Mouse (Mus musculus): ENCODE data around the gene Tagln2. TPM values are rescaled to one million over a fixed set of nuclear protein-coding genes. Genes with fewer than 3 reads are reported as not detected.
A peak's percentile ranks its signal among the peaks of the same experiment; 100 is the strongest.

The Tagln2 gene
- polyA plus RNA-seq, 1 experiment from 2014 or later: 46.6 TPM

- Histone ChIP-seq H3K4me3 (peak overlapping the region; percentile 87), H3K9me3 (no peaks in the 10 kb centered on the region), H3K9ac (replicated peaks) (peak overlapping the region; percentile 78), H3K27ac (replicated peaks) (peak overlapping the region; percentile 66), H3K36me3 (no peaks in the 10 kb centered on the region), H3K27me3 (no peaks in the 10 kb centered on the region), H3K4me2 (replicated peaks) (peak overlapping the region; percentile 87), H3K4me1 (peaks cover 55% of the 10 kb centered on the region)
- WGBS: 2% methylated on average over 12 of the region's 12 CpGs
- peak; percentile 12 for ATAC-seq (replicated peaks)
Observed at GRCm38 (mm10) chr1:172482518-172483360, 17.1 kb upstream of the Tagln2 start.

- 0 out of 2 replicates have a peak, but pooled peaks have one; percentile 14 for ATAC-seq (replicated peaks)
- H3K9me3 ChIP-seq: no peaks in the 10 kb centered on the region
- H3K4me2 ChIP-seq (replicated peaks): peak overlapping the region; percentile 87
- H3K27me3 ChIP-seq: no peaks in the 10 kb centered on the region
- H3K4me1 ChIP-seq: peaks cover 60% of the 10 kb centered on the region
- H3K36me3 ChIP-seq: peaks cover 3% of the 10 kb centered on the region; the same call in 1 of the 2 replicates
- 6% methylated on average over 4 of the region's 4 CpGs for WGBS
- peak overlapping the region; percentile 87 for H3K4me3 ChIP-seq
- H3K27ac ChIP-seq (replicated peaks): peak overlapping the region; percentile 66
- H3K9ac ChIP-seq (replicated peaks): peak overlapping the region; percentile 78
Observed at GRCm38 (mm10) chr1:172483361-172483660, 16.5 kb upstream of the Tagln2 start.

- peak overlapping the region; percentile 87 for H3K4me3 ChIP-seq
- ATAC-seq (replicated peaks): no peak
- H3K4me1 ChIP-seq: peaks cover 67% of the 10 kb centered on the region
- H3K9ac ChIP-seq (replicated peaks): peak overlapping the region; percentile 78
- no peak overlapping the region for H3K27ac ChIP-seq (replicated peaks)
- peaks cover 3% of the 10 kb centered on the region; the same call in 1 of the 2 replicates for H3K36me3 ChIP-seq
- no peaks in the 10 kb centered on the region for H3K27me3 ChIP-seq
- H3K4me2 ChIP-seq (replicated peaks): peak overlapping the region; percentile 87
- no peaks in the 10 kb centered on the region for H3K9me3 ChIP-seq
- WGBS: 23% methylated on average over 11 of the region's 11 CpGs
Observed at GRCm38 (mm10) chr1:172484236-172484635, 15.6 kb upstream of the Tagln2 start.

- Histone ChIP-seq H3K36me3 (peaks cover 3% of the 10 kb centered on the region; the same call in 1 of the 2 replicates), H3K9me3 (no peaks in the 10 kb centered on the region), H3K4me1 (peaks cover 68% of the 10 kb centered on the region), H3K27me3 (no peaks in the 10 kb centered on the region), H3K27ac (replicated peaks) (no peak overlapping the region), H3K9ac (replicated peaks) (peak overlapping the region; percentile 78), H3K4me2 (replicated peaks) (peak overlapping the region; percentile 87), H3K4me3 (peak overlapping the region; percentile 87)
- whole genome bisulfite sequencing: 44% methylated on average over 13 of the region's 13 CpGs
- ATAC-seq (replicated peaks): no peak
Observed at GRCm38 (mm10) chr1:172484671-172485070, 15.2 kb upstream of the Tagln2 start.

- no peak for ATAC-seq (replicated peaks)
- Histone ChIP-seq H3K27me3 (no peaks in the 10 kb centered on the region), H3K9ac (replicated peaks) (peak overlapping the region; percentile 5), H3K27ac (replicated peaks) (peak overlapping the region; percentile 38), H3K4me1 (peaks cover 74% of the 10 kb centered on the region), H3K36me3 (peaks cover 3% of the 10 kb centered on the region; the same call in 1 of the 2 replicates), H3K4me2 (replicated peaks) (peak overlapping the region; percentile 87), H3K9me3 (no peaks in the 10 kb centered on the region), H3K4me3 (peak overlapping the region; percentile 87)
- 3% methylated on average over 6 of the region's 6 CpGs for WGBS
Observed at GRCm38 (mm10) chr1:172485821-172486220, 14.0 kb upstream of the Tagln2 start.

- ATAC-seq (replicated peaks): no peak
- Histone ChIP-seq H3K9ac (replicated peaks) (peak overlapping the region; percentile 5), H3K27ac (replicated peaks) (peak overlapping the region; percentile 38), H3K27me3 (no peaks in the 10 kb centered on the region), H3K4me1 (peaks cover 71% of the 10 kb centered on the region), H3K4me3 (peak overlapping the region; percentile 87), H3K4me2 (replicated peaks) (peak overlapping the region; percentile 87), H3K36me3 (peaks cover 3% of the 10 kb centered on the region; the same call in 1 of the 2 replicates), H3K9me3 (no peaks in the 10 kb centered on the region)
- WGBS: 10% methylated on average over 4 of the region's 4 CpGs
Observed at GRCm38 (mm10) chr1:172486236-172486635, 13.6 kb upstream of the Tagln2 start.

GRCm38 (mm10) chr1:172486651-172487050 is 13.2 kb upstream of the Tagln2 start:
- Histone ChIP-seq H3K4me3 (peak overlapping the region; percentile 87; the same call in 1 of the 2 replicates), H3K27me3 (no peaks in the 10 kb centered on the region), H3K4me2 (replicated peaks) (peak overlapping the region; percentile 87), H3K4me1 (peaks cover 68% of the 10 kb centered on the region), H3K9me3 (no peaks in the 10 kb centered on the region), H3K9ac (replicated peaks) (peak overlapping the region; percentile 5; the same call in 1 of the 2 replicates), H3K36me3 (peaks cover 5% of the 10 kb centered on the region; the same call in 1 of the 2 replicates), H3K27ac (replicated peaks) (0 out of 2 replicates have a peak overlapping the region, but pooled peaks have one; percentile 38)
- WGBS: 22% methylated on average over 5 of the region's 5 CpGs
- no peak for ATAC-seq (replicated peaks)

- H3K4me3 ChIP-seq: no peak overlapping the region
- no peak overlapping the region for H3K27ac ChIP-seq (replicated peaks)
- H3K27me3 ChIP-seq: no peaks in the 10 kb centered on the region
- H3K9ac ChIP-seq (replicated peaks): no peak overlapping the region
- ATAC-seq (replicated peaks): no peak
- H3K4me2 ChIP-seq (replicated peaks): no peak overlapping the region
- H3K36me3 ChIP-seq: peaks cover 12% of the 10 kb centered on the region
- no peaks in the 10 kb centered on the region for H3K9me3 ChIP-seq
- H3K4me1 ChIP-seq: peaks cover 67% of the 10 kb centered on the region
- 74% methylated on average over 4 of the region's 4 CpGs for WGBS
Observed at GRCm38 (mm10) chr1:172487859-172488258, 12.0 kb upstream of the Tagln2 start.

- Histone ChIP-seq H3K4me1 (peaks cover 58% of the 10 kb centered on the region), H3K27ac (replicated peaks) (no peak overlapping the region), H3K36me3 (peaks cover 22% of the 10 kb centered on the region), H3K9ac (replicated peaks) (no peak overlapping the region), H3K4me3 (no peak overlapping the region), H3K9me3 (no peaks in the 10 kb centered on the region), H3K27me3 (no peaks in the 10 kb centered on the region), H3K4me2 (replicated peaks) (no peak overlapping the region)
- ATAC-seq (replicated peaks): no peak
- 78% methylated on average over 7 of the region's 7 CpGs for WGBS
Observed at GRCm38 (mm10) chr1:172488831-172489230, 11.0 kb upstream of the Tagln2 start.

- peak overlapping the region; percentile 40 for H3K4me2 ChIP-seq (replicated peaks)
- no peak overlapping the region; the same call in 1 of the 2 replicates for H3K9ac ChIP-seq (replicated peaks)
- ATAC-seq (replicated peaks): peak; percentile 23; the same call in 1 of the 2 replicates
- peaks cover 49% of the 10 kb centered on the region for H3K4me1 ChIP-seq
- H3K9me3 ChIP-seq: no peaks in the 10 kb centered on the region
- no peaks in the 10 kb centered on the region for H3K27me3 ChIP-seq
- peaks cover 29% of the 10 kb centered on the region for H3K36me3 ChIP-seq
- WGBS: 52% methylated on average over 12 of the region's 12 CpGs
- H3K27ac ChIP-seq (replicated peaks): no peak overlapping the region
- H3K4me3 ChIP-seq: no peak overlapping the region
Observed at GRCm38 (mm10) chr1:172489585-172490250, 10.1 kb upstream of the Tagln2 start.

- H3K9me3 ChIP-seq: no peaks in the 10 kb centered on the region
- H3K4me3 ChIP-seq: peak overlapping the region; percentile 26
- H3K4me1 ChIP-seq: peaks cover 43% of the 10 kb centered on the region
- no peak overlapping the region for H3K27ac ChIP-seq (replicated peaks)
- peak overlapping the region; percentile 40 for H3K4me2 ChIP-seq (replicated peaks)
- WGBS: 8% methylated on average over 10 of the region's 10 CpGs
- ATAC-seq (replicated peaks): peak; percentile 39
- H3K27me3 ChIP-seq: no peaks in the 10 kb centered on the region
- peaks cover 32% of the 10 kb centered on the region for H3K36me3 ChIP-seq
- H3K9ac ChIP-seq (replicated peaks): no peak overlapping the region; the same call in 1 of the 2 replicates
Observed at GRCm38 (mm10) chr1:172490261-172490661, 9.6 kb upstream of the Tagln2 start.

GRCm38 (mm10) chr1:172492047-172492446 is 7.8 kb upstream of the Tagln2 start:
- no peaks in the 10 kb centered on the region for H3K27me3 ChIP-seq
- no peak overlapping the region for H3K4me2 ChIP-seq (replicated peaks)
- no peak overlapping the region for H3K4me3 ChIP-seq
- no peak for ATAC-seq (replicated peaks)
- 88% methylated on average over 8 of the region's 8 CpGs for WGBS
- H3K4me1 ChIP-seq: peaks cover 25% of the 10 kb centered on the region
- H3K36me3 ChIP-seq: peaks cover 48% of the 10 kb centered on the region
- H3K27ac ChIP-seq (replicated peaks): no peak overlapping the region
- H3K9me3 ChIP-seq: no peaks in the 10 kb centered on the region
- H3K9ac ChIP-seq (replicated peaks): no peak overlapping the region
